16 mouse cellular contexts compared by ENCODE assay signal in genomic region chr3:102311482-102312225, GRCm38 (mm10).
A peak's percentile ranks its signal among the peaks of the same experiment; 100 is the strongest.
DNase-seq lines count a peak whose midpoint lies in the region; ATAC-seq and TF ChIP-seq lines count a peak whose summit lies in the region.
"Had no signal": no experiment of that assay in that cellular context is flagged by ENCODE, and none has a peak within 500 bp of the region (broad histone marks: within the 10 kb centered on the region; RNA-seq: fewer than 3 reads in every experiment).

No protein-coding gene starts in this region.

- no peaks in the 10 kb centered on the region for H3K36me3 ChIP-seq in lung, embryonic 14.5 days (ENCODE audit: insufficient read depth)
- no peaks in the 10 kb centered on the region for H3K36me3 ChIP-seq in embryonic facial prominence, embryonic 14.5 days (ENCODE audit: control insufficient read depth, insufficient read depth, low read length)
- H3K36me3 ChIP-seq: embryonic facial prominence, embryonic 15.5 days had no signal

- H3K4me1 ChIP-seq in lung, embryonic 14.5 days (ENCODE audit: insufficient read depth) = no peaks in the 10 kb centered on the region
- no peaks in the 10 kb centered on the region for H3K4me1 ChIP-seq in embryonic facial prominence, embryonic 14.5 days (ENCODE audit: control insufficient read depth, insufficient read depth, low read length)
- H3K4me1 ChIP-seq: embryonic facial prominence, embryonic 15.5 days; forebrain, embryonic 13.5 days had no signal

- H3K27me3 ChIP-seq in lung, embryonic 14.5 days (ENCODE audit: insufficient read depth, low read length) = no peaks in the 10 kb centered on the region; the same call in 1 of the 2 replicates
- no peaks in the 10 kb centered on the region for H3K27me3 ChIP-seq in embryonic facial prominence, embryonic 14.5 days (replicated peaks; ENCODE audit: control insufficient read depth, insufficient read depth, low read length)
- H3K27me3 ChIP-seq: embryonic facial prominence, embryonic 15.5 days; forebrain, embryonic 13.5 days had no signal

- no peak overlapping the region for H3K4me2 ChIP-seq in lung, embryonic 14.5 days
- H3K4me2 ChIP-seq in embryonic facial prominence, embryonic 14.5 days (ENCODE audit: low read depth, low read length) = no peak overlapping the region
- H3K4me2 ChIP-seq: embryonic facial prominence, embryonic 15.5 days; forebrain, embryonic 13.5 days had no signal

- no peaks in the 10 kb centered on the region for H3K9me3 ChIP-seq in lung, embryonic 14.5 days (ENCODE audit: low read depth, low read length)
- no peaks in the 10 kb centered on the region for H3K9me3 ChIP-seq in embryonic facial prominence, embryonic 14.5 days (ENCODE audit: control insufficient read depth, low read length)
- H3K9me3 ChIP-seq: embryonic facial prominence, embryonic 15.5 days; forebrain, embryonic 13.5 days had no signal

- H3K4me3 ChIP-seq in lung, embryonic 14.5 days (ENCODE audit: low read depth, low read length) = no peak overlapping the region
- no peak overlapping the region for H3K4me3 ChIP-seq in embryonic facial prominence, embryonic 14.5 days (ENCODE audit: low read depth, low read length)
- H3K4me3 ChIP-seq: embryonic facial prominence, embryonic 15.5 days; forebrain, embryonic 13.5 days; gastrocnemius, adult 2 months had no signal

- TF ChIP-seq CTCF in lung, embryonic 14.5 days (IDR thresholded peaks at IDR 0.05; ENCODE audit: low read depth) = no peak

- peak; percentile 62; the same call in 1 of the 2 replicates for ATAC-seq in frontal cortex, adult (ENCODE audit: low TSS enrichment)
- peak; percentile 90 for ATAC-seq in lung, embryonic 14.5 days (ENCODE audit: insufficient read depth)
- ATAC-seq in embryonic facial prominence, embryonic 14.5 days (ENCODE audit: low read depth) = peak; percentile 30; the same call in 1 of the 2 replicates
- ATAC-seq: forebrain, embryonic 13.5 days had no signal

- 31% methylated on average over 15 of the region's 15 CpGs for WGBS in lung, embryonic 14.5 days
- WGBS in embryonic facial prominence, embryonic 14.5 days = 62% methylated on average over 15 of the region's 15 CpGs

- H3K9ac ChIP-seq in lung, embryonic 14.5 days = no peak overlapping the region
- no peak overlapping the region for H3K9ac ChIP-seq in embryonic facial prominence, embryonic 14.5 days (ENCODE audit: low read depth, low read length)
- H3K9ac ChIP-seq: embryonic facial prominence, embryonic 15.5 days; forebrain, embryonic 13.5 days had no signal

- no peak for DNase-seq in frontal cortex, postnatal 25 days (ENCODE audit: low spot score in 2 of 2)
- peak; percentile 85 for DNase-seq in lung, embryonic 14.5 days
- DNase-seq in lung, postnatal 25 days (ENCODE audit: low spot score) = no peak
- DNase-seq in embryonic facial prominence, embryonic 14.5 days (ENCODE audit: low spot score) = peak; percentile 66
- DNase-seq in retina, embryonic 14.5 days (ENCODE audit: low spot score) = peak; percentile 40
- no peak for DNase-seq in spleen, postnatal 36 days (ENCODE audit: low spot score in 2 of 2)
- DNase-seq in cerebellum, adult 18-20 months = no peak
- DNase-seq: adrenal gland, postnatal 10 days; cerebellum, adult 9-11 months; gastrocnemius, adult 2 months; kidney, postnatal 25 days; right cerebral cortex, postnatal 14 days; thymus, postnatal 14 days had no signal

- H3K27ac ChIP-seq in lung, embryonic 14.5 days (ENCODE audit: low read depth) = no peak overlapping the region
- no peak overlapping the region for H3K27ac ChIP-seq in embryonic facial prominence, embryonic 14.5 days (replicated peaks; ENCODE audit: low read depth, low read length)
- H3K27ac ChIP-seq: embryonic facial prominence, embryonic 15.5 days; forebrain, embryonic 13.5 days; gastrocnemius, adult 2 months had no signal

Comparison
In these comparisons a context has a peak if more than half of its experiments do, and no peak if none do; other contexts are left out.
1. DNase-seq: peak in lung, embryonic 14.5 days (single experiment), embryonic facial prominence, embryonic 14.5 days (single experiment) and retina, embryonic 14.5 days (single experiment); none in frontal cortex, postnatal 25 days (0 of 2), lung, postnatal 25 days (single experiment), spleen, postnatal 36 days (0 of 2) and cerebellum, adult 18-20 months (0 of 2).
2. ATAC-seq: peak in every context shown above with its lines; median percentile 90 in lung, embryonic 14.5 days; 62 in frontal cortex, adult; 30 in embryonic facial prominence, embryonic 14.5 days.